Mouse (Mus musculus): ENCODE data around the gene Rab23. TPM values are rescaled to one million over a fixed set of nuclear protein-coding genes. Genes with fewer than 3 reads are reported as not detected.

Gene Rab23
- total RNA-seq (2021): 1 to 10 TPM; 4.9 to 8.3 TPM
- long read RNA-seq, experiment 1, full-length matches to known transcripts: 2 of 6 reads
- long read RNA-seq, experiment 1, partial matches to known transcripts: 0 of 6 reads
- long read RNA-seq, experiment 1, other reads (novel, unspliced or antisense): 4 of 6 reads
- long read RNA-seq, experiment 2, full-length matches to known transcripts: 1 of 2 reads
- long read RNA-seq, experiment 2, partial matches to known transcripts: 0 of 2 reads
- long read RNA-seq, experiment 2, other reads (novel, unspliced or antisense): 1 of 2 reads

- DNase-seq: peak; percentile 77
Observed at GRCm38 (mm10) chr1:33719733-33720225, at the start of gene Rab23. Gene Rab23 (plus strand): TSS chr1:33719887.

GRCm38 (mm10) chr1:33670164-33670616 lies 49.5 kb upstream of the Rab23 start:
- DNase-seq: peak; percentile 26

GRCm38 (mm10) chr1:33671441-33671840 lies 48.2 kb upstream of the Rab23 start:
- no peak for DNase-seq

GRCm38 (mm10) chr1:33672083-33672482 lies 47.6 kb upstream of the Rab23 start:
- DNase-seq: no peak

DNA sequence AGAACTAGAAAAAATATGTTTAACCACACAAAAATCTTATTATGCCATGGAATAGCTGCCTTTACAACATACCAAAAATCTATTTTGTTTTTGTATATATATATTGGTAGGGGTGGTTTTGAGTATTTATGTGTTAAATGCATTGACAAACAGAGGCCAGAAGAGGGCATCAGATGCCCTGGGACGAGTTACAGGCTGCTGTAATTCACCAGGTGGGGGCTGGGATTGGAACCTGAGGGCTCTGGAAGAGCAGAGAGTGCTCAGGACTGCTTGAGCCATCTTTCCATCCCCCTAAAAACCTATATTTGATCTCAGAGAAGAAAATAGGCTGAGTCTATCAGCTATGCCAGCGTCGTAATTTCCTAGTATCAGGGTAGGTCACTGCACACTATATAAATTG lies 47.2 kb upstream of the Rab23 start:
- DNase-seq: no peak

GRCm38 (mm10) chr1:33673158-33673960 lies 46.3 kb upstream of the Rab23 start:
- DNase-seq: no peak

DNA sequence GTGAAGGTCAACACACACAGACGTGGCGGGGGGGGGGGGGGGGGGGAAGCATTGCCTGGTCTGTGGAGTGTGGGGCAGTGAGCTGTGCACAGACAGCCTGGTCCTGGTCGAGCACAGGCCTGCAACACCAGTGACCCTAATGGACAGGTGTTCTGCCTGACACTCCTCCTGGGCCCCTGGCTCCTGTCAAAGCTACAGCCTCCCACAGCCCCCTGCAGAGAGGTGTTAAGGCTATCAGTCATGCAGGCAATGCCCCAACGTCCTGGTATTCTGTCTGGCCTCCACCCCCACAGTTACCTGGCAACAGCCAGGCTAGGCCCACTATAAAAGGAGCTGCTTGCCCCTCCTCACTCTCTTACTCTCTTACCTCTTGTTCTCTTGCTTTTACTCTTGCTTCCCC lies 39.3 kb upstream of the Rab23 start:
- DNase-seq: no peak

- DNase-seq: no peak
Observed at GRCm38 (mm10) chr1:33680890-33681289, 38.8 kb upstream of the Rab23 start.

- DNase-seq: no peak
Observed at GRCm38 (mm10) chr1:33684459-33684858, 35.2 kb upstream of the Rab23 start.

DNA sequence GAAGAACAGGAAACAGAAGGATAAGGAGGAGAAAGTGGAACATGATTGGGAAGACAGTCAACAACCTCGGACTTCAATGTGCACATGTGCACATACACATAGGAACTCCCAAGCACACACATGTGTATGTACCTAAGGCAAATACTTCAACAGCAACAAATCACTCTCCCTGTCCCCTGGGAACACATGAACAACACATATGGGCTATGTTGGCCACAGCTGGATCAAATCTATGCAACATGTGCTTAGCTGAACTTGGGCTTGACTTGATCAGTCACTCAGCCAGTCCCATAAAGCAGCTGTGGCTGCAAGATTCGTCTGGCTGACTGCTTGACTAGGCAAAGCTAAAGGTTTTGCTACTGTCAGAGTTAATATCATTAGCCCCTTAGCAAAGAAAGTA lies 30.9 kb upstream of the Rab23 start:
- DNase-seq: no peak

DNA sequence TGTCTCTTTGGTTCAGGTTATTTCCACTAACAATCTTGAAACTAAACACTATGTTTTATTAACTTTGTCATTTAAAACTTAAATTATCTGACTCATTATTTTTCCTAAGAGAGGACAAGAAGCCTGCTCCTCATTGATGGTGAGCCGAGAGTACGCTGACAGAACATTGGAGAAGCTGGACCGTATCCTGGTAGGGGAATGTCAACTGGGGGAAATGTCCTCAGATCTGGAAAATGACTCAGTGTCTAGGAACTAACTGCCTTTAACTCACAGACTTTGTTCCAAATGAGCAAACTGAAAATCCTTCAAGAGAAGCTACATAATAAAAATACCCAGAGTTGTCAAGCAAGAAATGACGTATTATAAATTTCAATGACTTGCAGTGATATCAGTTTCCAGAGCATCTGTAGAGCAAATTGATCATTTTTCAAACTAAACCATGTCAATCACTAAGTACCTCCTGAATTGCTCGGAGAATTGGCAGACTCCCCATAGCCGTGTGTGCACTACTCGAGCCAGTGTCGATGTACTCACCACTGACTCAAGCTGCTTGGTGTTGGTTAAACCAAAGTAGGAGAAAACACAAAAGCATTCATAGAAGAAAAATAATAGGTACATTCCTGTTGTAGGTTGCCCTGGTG lies 30.1 kb upstream of the Rab23 start:
- DNase-seq: no peak

DNA sequence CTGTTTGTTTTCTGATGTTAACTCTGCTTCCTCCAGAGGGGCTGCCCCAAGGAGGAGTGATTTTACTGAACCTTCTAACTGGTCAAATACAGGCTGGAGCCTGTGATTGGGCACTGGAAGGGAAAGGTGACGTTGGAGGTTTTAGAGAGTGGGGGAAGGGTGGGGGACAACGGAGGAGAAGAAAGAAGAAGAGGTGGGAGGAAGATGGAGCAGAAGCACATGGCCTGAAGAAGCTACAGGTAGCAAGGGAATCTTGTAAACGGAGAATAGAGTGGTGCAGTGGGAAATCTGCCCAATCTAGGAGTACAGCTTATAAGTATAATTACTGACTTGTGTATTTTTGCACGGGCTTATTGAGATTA lies 29.6 kb upstream of the Rab23 start:
- DNase-seq: no peak

DNA sequence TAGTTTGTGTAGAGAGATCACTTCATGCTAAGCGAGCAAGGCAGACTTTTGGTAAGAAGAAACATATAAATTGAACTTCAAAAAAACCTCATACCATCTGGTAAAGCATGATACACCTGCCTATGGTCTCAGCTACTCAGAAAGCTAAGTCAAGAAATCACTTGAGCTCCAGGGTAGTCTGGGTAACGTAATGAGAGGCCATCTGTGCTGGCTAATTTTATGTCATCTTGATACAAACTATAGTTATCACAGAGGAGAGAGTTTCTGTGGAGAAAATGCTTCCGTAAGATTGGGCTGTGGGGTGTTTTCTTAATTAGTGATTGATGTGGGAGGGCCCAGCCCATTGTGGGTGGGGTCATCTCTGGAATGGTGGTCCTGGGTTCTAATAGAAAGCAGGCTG lies 25.8 kb upstream of the Rab23 start:
- DNase-seq: no peak

GRCm38 (mm10) chr1:33696016-33696415 lies 23.7 kb upstream of the Rab23 start:
- DNase-seq: no peak

- no peak for DNase-seq
Observed at GRCm38 (mm10) chr1:33701244-33701643, 18.4 kb upstream of the Rab23 start.

DNA sequence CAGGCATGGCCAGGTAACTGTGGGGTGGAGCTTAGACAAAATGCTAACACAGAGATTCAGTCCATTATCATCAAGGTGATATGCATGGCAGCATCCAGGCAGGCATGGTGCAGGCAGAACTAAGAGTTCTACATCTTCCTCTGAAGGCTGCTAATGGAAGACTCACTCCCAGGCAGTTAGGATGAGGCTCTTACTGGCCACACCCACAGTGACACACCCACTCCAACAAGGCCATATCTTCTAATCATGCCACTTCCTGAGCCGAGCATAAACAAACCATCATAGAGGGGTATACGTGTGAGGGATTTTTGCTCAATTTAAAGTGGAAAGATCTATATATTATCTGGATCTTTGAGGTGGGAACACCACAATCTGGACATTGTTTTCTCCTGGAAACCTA lies 10.1 kb upstream of the Rab23 start:
- no peak for DNase-seq

- no peak for DNase-seq
Observed at GRCm38 (mm10) chr1:33712026-33712425, 7.7 kb upstream of the Rab23 start.

- DNase-seq: no peak
Observed at GRCm38 (mm10) chr1:33714796-33715195, 4.9 kb upstream of the Rab23 start.

GRCm38 (mm10) chr1:33717636-33718035 lies 2.1 kb upstream of the Rab23 start:
- DNase-seq: no peak

DNA sequence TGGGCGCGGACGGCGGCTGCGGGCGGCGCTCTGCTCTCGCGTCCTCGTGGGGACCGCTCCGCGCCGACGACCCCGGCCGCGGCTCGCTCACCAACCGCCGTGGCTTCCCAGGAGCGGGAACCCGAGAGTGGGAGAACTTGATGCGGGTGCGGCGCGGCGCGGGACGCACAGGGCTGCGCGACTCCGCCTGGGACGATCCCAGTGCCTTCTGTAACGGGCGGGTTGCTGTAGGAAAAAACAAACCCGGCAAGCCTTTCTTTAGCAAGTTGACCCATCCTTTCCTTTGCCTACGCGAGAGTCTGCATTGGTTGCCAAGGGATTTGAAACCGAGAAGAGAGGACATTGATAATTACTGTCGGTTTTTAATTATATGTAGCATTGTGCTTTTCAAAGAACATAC lies 544 bp downstream of the Rab23 start:
- DNase-seq: no peak

- no peak for DNase-seq
Observed at GRCm38 (mm10) chr1:33721020-33721419, 1.3 kb downstream of the Rab23 start.

DNA sequence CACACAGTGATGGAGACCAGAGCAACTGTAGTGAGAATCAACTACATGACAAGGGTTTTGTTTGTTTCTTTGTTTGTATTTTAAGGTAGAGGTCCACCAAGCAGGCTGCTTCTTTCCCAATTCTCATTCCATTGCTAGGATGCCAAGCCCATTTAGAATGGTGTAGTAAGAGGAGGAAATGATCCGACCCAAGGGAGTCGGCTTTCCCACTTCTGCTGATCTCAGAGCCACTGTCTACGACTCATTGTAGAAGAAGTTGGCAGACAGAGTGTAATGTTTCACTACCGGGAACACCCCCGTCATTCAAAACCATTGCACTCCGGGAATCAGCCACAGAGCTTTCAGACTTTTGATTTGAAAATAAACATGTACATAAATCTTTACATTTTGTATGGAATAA lies 4.8 kb downstream of the Rab23 start:
- DNase-seq: no peak

GRCm38 (mm10) chr1:33725086-33725485 lies 5.4 kb downstream of the Rab23 start:
- DNase-seq: no peak
